Mouse (Mus musculus) spleen, adult 2 months (tissue): ENCODE results near the gene Casr. TPM values are rescaled to one million over a fixed set of nuclear protein-coding genes. Genes with fewer than 3 reads are reported as not detected.
A peak's percentile ranks its signal among the peaks of the same experiment; 100 is the strongest.

ENCODE experiments used
- DNase-seq, 2 experiments: peaks; one replicate each; pipeline versions ENCODE4 v3.0.0 to v3.0.0-alpha.2; 2012 to 2021; ENCODE audit warnings: low spot score in 2 of 2, low read depth in 1 of 2
- H3K27ac ChIP-seq: fragments of 200-500 bp; 2 replicates; pipeline ENCODE4 v1.5.1; 2012; ENCODE audit warnings: low read length, inconsistent platforms; ENCODE audit not compliant: insufficient read depth
- H3K27me3 ChIP-seq: fragments of 200-500 bp; 2 replicates; pipeline ENCODE4 v1.6.1; 2012; ENCODE audit warnings: mild to moderate bottlenecking, moderate library complexity, low read length, inconsistent platforms; ENCODE audit not compliant: control insufficient read depth, insufficient read depth
- H3K36me3 ChIP-seq: fragments of 200-500 bp; 2 replicates; pipeline ENCODE4 v1.6.1; 2012; ENCODE audit warnings: mild to moderate bottlenecking, low read length, inconsistent platforms; ENCODE audit not compliant: control insufficient read depth, insufficient read depth
- H3K4me1 ChIP-seq: fragments of 200-500 bp; 2 replicates; pipeline ENCODE4 v1.6.1; 2011; ENCODE audit warnings: inconsistent platforms; ENCODE audit not compliant: control insufficient read depth, insufficient read depth, insufficient read length
- H3K4me3 ChIP-seq: fragments of 200-500 bp; 2 replicates; pipeline ENCODE4 v1.5.1; 2011; ENCODE audit warnings: mild to moderate bottlenecking, inconsistent platforms; ENCODE audit not compliant: insufficient read depth, insufficient read length; ENCODE audit errors: extremely low read depth
- CTCF ChIP-seq: fragments of 200-500 bp; IDR thresholded peaks from 2 replicates; pipeline ENCODE4 v1.5.1; 2011; ENCODE audit warnings: mild to moderate bottlenecking, inconsistent platforms; ENCODE audit not compliant: insufficient read depth, insufficient read length, insufficient replicate concordance; ENCODE audit errors: extremely low read depth
- POLR2A ChIP-seq: fragments of 200-500 bp; IDR thresholded peaks from 2 replicates; pipeline ENCODE4 v1.6.1; 2011; ENCODE audit warnings: low read depth, low read length, inconsistent platforms
- WGBS: fragments of 180-500 bp; shearing (Covaris S2); methylation state at CpG from one replicate; pipeline ENCODE4 v1.1.7; 2018; 5-methylcytosine and 5-hydroxymethylcytosine counted together
- polyA plus RNA-seq: library from polyadenylated mRNA; depleted of rRNA; stranded (reverse); fragments of >200 nt; gene quantifications from 2 replicates; pipeline ENCODE4 v1.2.3, GENCODE M21; 2012

Casr gene
- polyA plus RNA-seq, 1 experiment = 0.01 TPM

- 88% methylated on average over 3 of the region's 3 CpGs for WGBS
- DNase-seq = no peak
Measured at GRCm38 (mm10) chr16:36582073-36582472, 20.1 kb upstream of the Casr start.

GRCm38 (mm10) chr16:36571942-36572341, 10.0 kb upstream of the Casr start:
- TF ChIP-seq POLR2A = no peak
- no peak for TF ChIP-seq CTCF
- WGBS = 69% methylated on average over 8 of the region's 8 CpGs
- Histone ChIP-seq H3K27ac (no peak overlapping the region), H3K36me3 (no peaks in the 10 kb centered on the region), H3K4me1 (no peaks in the 10 kb centered on the region), H3K4me3 (no peak overlapping the region), H3K27me3 (no peaks in the 10 kb centered on the region)
- DNase-seq = no peak

More at GRCm38 (mm10) chr16:36582073-36582472, 20.1 kb upstream of the Casr start:
- Histone ChIP-seq H3K27ac (no peak overlapping the region), H3K36me3 (no peaks in the 10 kb centered on the region), H3K4me1 (no peaks in the 10 kb centered on the region), H3K4me3 (no peak overlapping the region), H3K27me3 (no peaks in the 10 kb centered on the region)
- TF ChIP-seq POLR2A = no peak
- TF ChIP-seq CTCF = no peak

- DNase-seq = no peak
- Histone ChIP-seq H3K27me3 (peaks cover 6% of the 10 kb centered on the region; the same call in 1 of the 2 replicates), H3K4me1 (no peaks in the 10 kb centered on the region), H3K27ac (no peak overlapping the region), H3K36me3 (no peaks in the 10 kb centered on the region), H3K4me3 (no peak overlapping the region)
- 85% methylated on average over 6 of the region's 6 CpGs for WGBS
- TF ChIP-seq CTCF (no peak), POLR2A (no peak)
Measured at GRCm38 (mm10) chr16:36559573-36559972, 2.4 kb downstream of the Casr start.

DNA sequence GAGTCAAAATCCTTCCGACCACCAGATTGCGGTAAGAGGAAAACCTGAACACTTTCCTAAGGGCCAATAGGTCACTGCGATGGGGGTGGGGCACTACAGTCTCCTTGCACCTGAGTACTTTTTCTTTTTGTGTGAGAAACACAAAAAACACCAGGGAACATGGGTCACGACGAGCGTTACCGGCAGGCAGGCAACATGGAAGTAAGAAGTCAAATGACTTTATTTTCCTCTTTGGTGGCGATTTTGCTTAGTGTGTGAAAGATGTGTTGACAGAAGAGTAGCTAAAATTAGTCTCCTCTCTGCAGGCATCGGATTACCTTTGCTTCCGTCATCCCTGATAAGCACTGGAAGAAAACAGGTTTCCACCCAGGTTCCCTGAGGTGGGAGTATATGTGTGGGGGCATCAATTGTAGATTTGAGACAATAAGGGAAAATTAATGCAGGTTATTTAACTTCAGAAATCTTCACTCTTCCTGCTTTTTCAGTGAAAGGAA, 6.2 kb downstream of the Casr start:
- DNase-seq = no peak
- Histone ChIP-seq H3K36me3 (no peaks in the 10 kb centered on the region), H3K4me1 (no peaks in the 10 kb centered on the region), H3K27ac (no peak overlapping the region), H3K4me3 (no peak overlapping the region), H3K27me3 (no peaks in the 10 kb centered on the region)
- no peak for TF ChIP-seq POLR2A
- no peak for TF ChIP-seq CTCF
- WGBS = 86% methylated on average over 10 of the region's 10 CpGs

DNA sequence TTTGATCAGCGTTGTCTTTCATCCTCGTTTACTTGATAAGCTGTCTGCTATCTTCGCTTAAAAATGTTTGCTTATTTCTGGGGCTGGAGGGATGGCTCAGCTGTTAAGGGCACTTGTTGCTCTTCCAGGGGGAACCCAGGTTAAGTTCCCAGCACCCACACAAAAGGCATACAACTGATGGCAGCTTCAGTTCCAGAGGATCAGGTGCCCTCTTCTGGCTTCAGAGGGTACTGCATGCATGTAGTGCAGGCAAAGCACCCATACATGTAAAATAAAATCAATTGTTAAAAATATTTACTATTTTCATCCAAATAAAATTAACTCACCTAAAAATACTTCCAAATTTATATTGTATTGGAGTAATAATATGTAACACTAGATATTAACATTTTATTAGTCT, 8.3 kb downstream of the Casr start:
- Histone ChIP-seq H3K27ac (no peak overlapping the region), H3K4me3 (no peak overlapping the region), H3K4me1 (no peaks in the 10 kb centered on the region), H3K27me3 (no peaks in the 10 kb centered on the region), H3K36me3 (no peaks in the 10 kb centered on the region)
- WGBS = 89% methylated on average over 3 of the region's 3 CpGs
- DNase-seq = no peak
- TF ChIP-seq POLR2A (no peak), CTCF (0 out of 2 replicates have a peak, but pooled peaks have one; percentile 2)

- no peak for TF ChIP-seq POLR2A
- TF ChIP-seq CTCF = no peak
- no peak overlapping the region for H3K4me3 ChIP-seq
- H3K27ac ChIP-seq = no peak overlapping the region
- H3K36me3 ChIP-seq = no peaks in the 10 kb centered on the region
- no peak for DNase-seq
- WGBS = 86% methylated on average over 4 of the region's 4 CpGs
- H3K4me1 ChIP-seq = no peaks in the 10 kb centered on the region
- H3K27me3 ChIP-seq = no peaks in the 10 kb centered on the region
Measured at GRCm38 (mm10) chr16:36545333-36545732, 16.6 kb downstream of the Casr start.

- H3K27ac ChIP-seq = no peak overlapping the region
- no peaks in the 10 kb centered on the region for H3K27me3 ChIP-seq
- WGBS = 95% methylated on average over 3 of the region's 3 CpGs
- H3K4me3 ChIP-seq = no peak overlapping the region
- H3K4me1 ChIP-seq = no peaks in the 10 kb centered on the region
- H3K36me3 ChIP-seq = no peaks in the 10 kb centered on the region
- no peak for DNase-seq
- TF ChIP-seq CTCF (no peak), POLR2A (no peak)
Measured at GRCm38 (mm10) chr16:36543091-36543490, 18.9 kb downstream of the Casr start.

DNA sequence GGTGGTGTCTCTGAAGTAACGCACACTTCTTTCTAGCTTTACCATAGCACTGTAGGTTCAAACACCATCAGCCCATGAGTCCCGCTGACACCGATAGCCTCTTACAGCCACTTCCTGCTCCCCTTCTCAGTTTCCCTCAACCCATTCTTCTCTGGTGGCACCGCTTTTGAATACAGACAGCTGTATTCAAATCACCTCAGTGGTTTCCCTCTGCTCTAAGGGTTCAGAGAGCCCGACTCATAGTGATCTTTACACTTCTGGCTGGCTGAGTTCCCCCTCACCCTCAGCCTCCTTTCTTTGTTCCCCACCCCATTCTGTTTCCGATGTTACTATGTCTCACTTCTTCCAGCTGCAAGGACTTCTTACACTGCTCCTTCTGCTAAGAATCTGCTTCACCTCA, 21.1 kb downstream of the Casr start:
- Histone ChIP-seq H3K4me3 (no peak overlapping the region), H3K27ac (no peak overlapping the region), H3K4me1 (no peaks in the 10 kb centered on the region), H3K36me3 (no peaks in the 10 kb centered on the region), H3K27me3 (no peaks in the 10 kb centered on the region)
- no peak for DNase-seq
- WGBS = 38% methylated on average over 6 of the region's 6 CpGs
- TF ChIP-seq CTCF (no peak), POLR2A (no peak)
